Mouse (Mus musculus): ENCODE results near the gene Tubg1. TPM values are rescaled to one million over a fixed set of nuclear protein-coding genes. Genes with fewer than 3 reads are reported as not detected.

The Tubg1 gene
- 40.5 and 52.6 TPM in 2 replicates for total RNA-seq (2014; rRNA removed)
- polyA plus RNA-seq (2015; fragmentation: Nextera tagmentation; extraction: Ambion mirVana), result 64.4 and 64.6 TPM in 2 replicates

- peak within 1 kb of the TSS; percentile 85 for H3K9ac ChIP-seq (replicated peaks; ENCODE audit: low read length, poor library complexity, severe bottlenecking)
- no peaks in the 10 kb centered on the region for H3K27me3 ChIP-seq (ENCODE audit: insufficient read depth, low read length)
- H3K4me3 ChIP-seq (ENCODE audit: low read depth, low read length), result peak within 1 kb of the TSS; percentile 75
- peak within 1 kb of the TSS; percentile 91 for H3K27ac ChIP-seq (ENCODE audit: low read depth, low read length)
- H3K4me1 ChIP-seq (ENCODE audit: insufficient read depth, low read length), result peaks cover 15% of the 10 kb centered on the region; the same call in 1 of the 2 replicates
- under 1% methylated on average over 61 of the region's 61 CpGs for WGBS
- H3K9me3 ChIP-seq (ENCODE audit: low read length), result no peaks in the 10 kb centered on the region
- H3K36me3 ChIP-seq (ENCODE audit: insufficient read depth, low read length), result peaks cover 7% of the 10 kb centered on the region; the same call in 1 of the 2 replicates
- 0 out of 2 replicates have a peak, but pooled peaks have one; percentile 1 for TF ChIP-seq CTCF (IDR thresholded peaks at IDR 0.05)
- DNase-seq (ENCODE audit: low spot score) (peak; percentile 100), ATAC-seq (ENCODE audit: low FRiP score) (peak; percentile 96)
- peak within 1 kb of the TSS; percentile 91 for H3K4me2 ChIP-seq (ENCODE audit: low read depth, low read length, poor library complexity, severe bottlenecking)
Measured at GRCm38 (mm10) chr11:101119761-101120544, at the start of gene Tubg1, which contains the start of gene Retreg3. Gene Tubg1, plus strand, starts transcription at chr11:101119938. Gene Retreg3, minus strand, starts transcription at chr11:101119893.

GRCm38 (mm10) chr11:101070189-101070527 is 49.6 kb upstream of the Tubg1 start:
- peak overlapping the region; percentile 80 for H3K4me3 ChIP-seq (ENCODE audit: low read depth, low read length)
- peak overlapping the region; percentile 78 for H3K9ac ChIP-seq (replicated peaks; ENCODE audit: low read length, poor library complexity, severe bottlenecking)
- WGBS, result under 1% methylated on average over 33 of the region's 36 CpGs
- DNase-seq (ENCODE audit: low spot score), result no peak
- no peaks in the 10 kb centered on the region for H3K9me3 ChIP-seq (ENCODE audit: low read length)
- peak; percentile 62; the same call in 1 of the 2 replicates for ATAC-seq (ENCODE audit: low FRiP score)
- peak overlapping the region; percentile 98 for H3K4me2 ChIP-seq (ENCODE audit: low read depth, low read length, poor library complexity, severe bottlenecking)
- no peak for TF ChIP-seq CTCF (IDR thresholded peaks at IDR 0.05)
- no peaks in the 10 kb centered on the region for H3K27me3 ChIP-seq (ENCODE audit: insufficient read depth, low read length)
- H3K36me3 ChIP-seq (ENCODE audit: insufficient read depth, low read length), result 0 out of 2 replicates have a peak, but pooled peaks cover 2% of the 10 kb centered on the region
- H3K27ac ChIP-seq (ENCODE audit: low read depth, low read length), result peak overlapping the region; percentile 77
- peaks cover 6% of the 10 kb centered on the region for H3K4me1 ChIP-seq (ENCODE audit: insufficient read depth, low read length)

DNA sequence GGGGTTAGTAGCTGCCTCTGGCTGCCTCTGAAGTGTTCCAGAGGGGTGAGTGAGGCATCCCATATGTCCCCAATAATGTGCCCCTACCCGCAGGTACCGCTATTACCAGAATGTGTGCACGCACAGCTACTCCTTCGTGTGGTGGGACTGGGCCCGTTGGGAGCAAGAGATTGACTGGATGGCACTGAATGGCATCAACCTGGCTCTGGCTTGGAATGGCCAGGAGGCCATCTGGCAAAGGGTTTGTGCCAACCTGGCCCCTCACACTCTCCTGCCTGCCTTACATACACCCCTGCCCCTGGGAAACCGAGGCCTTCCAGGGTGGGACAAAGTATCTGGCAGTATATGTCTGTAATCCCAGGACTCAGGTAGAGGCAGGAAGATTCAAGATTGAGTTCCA is 48.8 kb upstream of the Tubg1 start:
- H3K27me3 ChIP-seq (ENCODE audit: insufficient read depth, low read length), result no peaks in the 10 kb centered on the region
- peak overlapping the region; percentile 80; the same call in 1 of the 2 replicates for H3K4me3 ChIP-seq (ENCODE audit: low read depth, low read length)
- H3K4me2 ChIP-seq (ENCODE audit: low read depth, low read length, poor library complexity, severe bottlenecking), result peak overlapping the region; percentile 98
- H3K9me3 ChIP-seq (ENCODE audit: low read length), result no peaks in the 10 kb centered on the region
- H3K9ac ChIP-seq (replicated peaks; ENCODE audit: low read length, poor library complexity, severe bottlenecking), result no peak overlapping the region
- TF ChIP-seq CTCF (IDR thresholded peaks at IDR 0.05), result no peak
- H3K27ac ChIP-seq (ENCODE audit: low read depth, low read length), result no peak overlapping the region
- ATAC-seq (ENCODE audit: low FRiP score) (no peak), DNase-seq (ENCODE audit: low spot score) (no peak)
- WGBS, result 78% methylated on average over 6 of the region's 6 CpGs
- H3K4me1 ChIP-seq (ENCODE audit: insufficient read depth, low read length), result peaks cover 6% of the 10 kb centered on the region
- H3K36me3 ChIP-seq (ENCODE audit: insufficient read depth, low read length), result no peaks in the 10 kb centered on the region

DNA sequence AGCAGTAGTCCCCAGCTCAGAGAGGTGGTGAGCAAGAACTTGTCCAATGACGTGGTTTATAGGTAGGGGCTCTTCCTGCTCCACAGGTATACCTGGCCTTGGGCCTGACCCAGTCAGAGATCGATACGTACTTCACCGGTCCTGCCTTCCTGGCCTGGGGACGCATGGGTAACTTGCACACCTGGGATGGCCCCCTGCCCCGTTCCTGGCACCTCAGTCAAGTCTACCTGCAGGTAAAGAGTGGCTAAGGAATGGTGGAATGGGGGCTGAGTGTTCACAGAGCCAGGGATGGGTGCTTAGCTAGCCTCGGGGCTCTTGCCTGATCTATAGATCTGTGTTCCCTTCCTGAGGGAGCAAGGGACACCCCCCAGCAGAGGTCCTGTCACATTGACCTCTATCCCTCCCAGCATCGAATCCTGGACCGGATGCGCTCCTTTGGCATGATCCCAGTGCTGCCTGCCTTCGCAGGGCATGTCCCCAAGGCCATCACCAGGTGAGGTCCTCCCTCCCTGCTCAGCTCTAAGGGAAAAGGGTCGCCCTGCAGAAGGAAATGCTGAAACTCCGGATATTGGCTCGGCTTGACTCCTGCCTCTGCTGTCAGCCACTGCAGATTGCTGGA is 47.8 kb upstream of the Tubg1 start:
- Histone ChIP-seq H3K27ac (ENCODE audit: low read depth, low read length) (no peak overlapping the region), H3K9ac (replicated peaks; ENCODE audit: low read length, poor library complexity, severe bottlenecking) (no peak overlapping the region), H3K27me3 (ENCODE audit: insufficient read depth, low read length) (no peaks in the 10 kb centered on the region), H3K9me3 (ENCODE audit: low read length) (no peaks in the 10 kb centered on the region), H3K36me3 (ENCODE audit: insufficient read depth, low read length) (no peaks in the 10 kb centered on the region), H3K4me3 (ENCODE audit: low read depth, low read length) (no peak overlapping the region), H3K4me1 (ENCODE audit: insufficient read depth, low read length) (peaks cover 6% of the 10 kb centered on the region), H3K4me2 (ENCODE audit: low read depth, low read length, poor library complexity, severe bottlenecking) (no peak overlapping the region)
- DNase-seq (ENCODE audit: low spot score), result no peak
- no peak for TF ChIP-seq CTCF (IDR thresholded peaks at IDR 0.05)
- WGBS, result 76% methylated on average over 14 of the region's 14 CpGs
- no peak for ATAC-seq (ENCODE audit: low FRiP score)

DNA sequence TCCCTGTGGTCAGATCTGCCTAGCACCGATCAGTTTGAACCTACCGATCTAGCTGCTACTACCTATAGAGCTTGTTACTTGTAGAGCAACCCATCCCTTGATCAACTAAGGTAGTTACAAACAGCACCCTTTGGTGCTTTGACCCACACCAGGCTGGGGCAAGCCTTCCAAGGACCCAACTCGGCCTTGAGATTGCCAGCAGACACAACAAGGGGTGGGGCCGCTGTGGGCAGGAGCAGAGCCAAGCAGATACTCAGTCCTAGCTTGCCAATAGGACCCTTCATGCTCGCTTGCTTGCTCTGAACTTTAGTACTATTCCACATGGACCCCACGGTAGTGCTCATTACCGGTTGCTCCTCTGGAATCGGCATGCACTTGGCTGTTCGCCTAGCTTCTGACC is 41.6 kb upstream of the Tubg1 start, which contains the start of gene Hsd17b1:
Gene Hsd17b1 (plus strand): TSS at position 291 of the 400 bp plus-strand sequence.
- Histone ChIP-seq H3K4me2 (ENCODE audit: low read depth, low read length, poor library complexity, severe bottlenecking) (no peak within 1 kb of the TSS), H3K4me1 (ENCODE audit: insufficient read depth, low read length) (peaks cover 3% of the 10 kb centered on the region; the same call in 1 of the 2 replicates), H3K27me3 (ENCODE audit: insufficient read depth, low read length) (peaks cover 29% of the 10 kb centered on the region), H3K4me3 (ENCODE audit: low read depth, low read length) (no peak within 1 kb of the TSS), H3K9ac (replicated peaks; ENCODE audit: low read length, poor library complexity, severe bottlenecking) (no peak within 1 kb of the TSS), H3K9me3 (ENCODE audit: low read length) (no peaks in the 10 kb centered on the region), H3K36me3 (ENCODE audit: insufficient read depth, low read length) (peaks cover 3% of the 10 kb centered on the region; the same call in 1 of the 2 replicates), H3K27ac (ENCODE audit: low read depth, low read length) (no peak within 1 kb of the TSS)
- ATAC-seq (ENCODE audit: low FRiP score) (no peak), DNase-seq (ENCODE audit: low spot score) (no peak)
- TF ChIP-seq CTCF (IDR thresholded peaks at IDR 0.05), result no peak
- 72% methylated on average over 9 of the region's 9 CpGs for WGBS

All from midbrain, postnatal 0 days (tissue).